Mouse (Mus musculus): ENCODE measurements around the gene Gfpt2.

DNA sequence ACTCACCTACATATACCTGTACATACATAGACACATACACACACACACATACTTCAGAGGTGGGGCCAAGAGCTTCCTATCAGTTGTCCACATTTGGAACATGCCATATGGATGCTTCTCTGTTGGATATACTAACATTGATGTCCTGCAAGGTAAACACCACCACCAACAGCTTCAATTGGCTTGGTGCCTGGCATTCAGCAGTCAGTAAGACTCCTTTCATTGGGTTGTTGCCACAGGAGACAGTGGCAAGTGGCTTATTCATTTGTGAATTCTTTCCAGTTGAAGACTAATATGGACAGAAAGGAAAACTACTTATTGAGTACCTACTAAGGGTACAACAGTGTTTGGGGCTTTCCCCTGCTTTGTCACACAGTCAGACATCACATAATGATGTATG is 49.0 kb upstream of the Gfpt2 start:
- no peak for TF ChIP-seq CTCF (IDR thresholded peaks at IDR 0.05; ENCODE audit: borderline replicate concordance, extremely low read depth, insufficient read depth, insufficient read length)
- no peak for TF ChIP-seq POLR2A (IDR thresholded peaks at IDR 0.05; ENCODE audit: borderline replicate concordance, extremely low read depth, insufficient read depth, insufficient read length, poor library complexity, severe bottlenecking)
